Mouse (Mus musculus) bone marrow, adult 2 months (tissue): ENCODE results near the gene Adcy10.

Experiments
- CTCF ChIP-seq: fragments of 200-500 bp; IDR thresholded peaks from 2 replicates; pipeline ENCODE4 v1.5.1; 2011; ENCODE audit warnings: low read length, control low read depth; ENCODE audit not compliant: control insufficient read depth, insufficient read depth
- POLR2A ChIP-seq: fragments of 200-500 bp; IDR thresholded peaks from 2 replicates; pipeline ENCODE4 v1.6.1; 2011; ENCODE audit warnings: low read depth, mild to moderate bottlenecking, control low read depth, low read length, borderline replicate concordance; ENCODE audit not compliant: control insufficient read depth

- TF ChIP-seq CTCF (no peak), POLR2A (no peak)
Measured at GRCm38 (mm10) chr1:165461681-165462080, 23.3 kb upstream of the Adcy10 start.
